ENCODE assay signal across 18 mouse cellular contexts in the genomic region with DNA sequence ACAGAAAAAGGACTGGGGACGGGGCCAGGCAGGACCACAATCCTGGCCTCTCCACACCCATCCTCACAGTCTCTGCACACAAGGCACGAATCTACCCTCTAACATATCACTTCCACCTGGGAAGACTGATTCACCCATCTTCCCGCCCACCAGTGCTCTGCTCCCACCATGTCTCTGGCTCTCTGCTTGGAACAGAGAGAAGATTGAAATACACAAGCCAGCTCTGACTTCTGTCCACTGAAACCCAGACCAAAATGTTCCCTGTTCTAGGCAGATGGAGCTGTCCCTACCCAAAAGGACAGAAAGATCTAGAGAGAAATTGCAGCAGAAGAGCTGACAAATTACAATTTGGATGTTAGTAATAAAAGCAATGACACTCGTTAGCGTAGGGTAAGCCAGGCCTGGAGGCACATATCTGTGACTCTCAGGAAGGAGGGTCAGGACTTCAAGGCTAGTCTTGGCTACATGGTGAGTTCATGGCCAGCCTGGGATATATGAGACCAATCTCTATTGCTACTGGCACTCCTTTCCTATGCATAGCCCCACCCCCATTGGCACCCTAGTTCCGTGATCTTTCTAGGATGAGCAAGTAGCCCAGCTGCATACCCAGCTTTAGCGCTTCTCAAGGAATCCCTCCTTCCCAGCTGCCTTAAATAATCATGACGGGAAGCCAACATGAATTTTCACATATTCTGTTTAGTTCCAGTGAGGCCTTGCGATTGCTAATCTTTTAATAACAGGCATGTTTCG.
DNase-seq lines count a peak whose midpoint lies in the region; ATAC-seq and TF ChIP-seq lines count a peak whose summit lies in the region.
"Had no signal": no experiment of that assay in that cellular context is flagged by ENCODE, and none has a peak within 500 bp of the region (broad histone marks: within the 10 kb centered on the region; RNA-seq: fewer than 3 reads in every experiment).

No protein-coding gene starts in this region.

- no peak for TF ChIP-seq CTCF in hindbrain, postnatal 0 days (IDR thresholded peaks at IDR 0.05; ENCODE audit: low read depth)

- no peaks in the 10 kb centered on the region for H3K9me3 ChIP-seq in forebrain, embryonic 15.5 days
- H3K9me3 ChIP-seq in forebrain, embryonic 12.5 days = no peaks in the 10 kb centered on the region
- H3K9me3 ChIP-seq in hindbrain, postnatal 0 days (ENCODE audit: low read length) = no peaks in the 10 kb centered on the region
- H3K9me3 ChIP-seq: embryonic facial prominence, embryonic 13.5 days; megakaryocyte, embryonic 14.5 days; neural tube, embryonic 13.5 days had no signal

- peak; percentile 29 to 71 for DNase-seq in frontal cortex, adult 2 months (ENCODE audit: extremely low spot score in 1 of 2, low spot score in 1 of 2)
- peak; percentile 39 to 55 for DNase-seq in left cerebral cortex, adult 18-20 months (ENCODE audit: low spot score in 2 of 2)
- DNase-seq in right cerebral cortex, postnatal 10 days (ENCODE audit: low spot score in 2 of 2) = peak; percentile 67 to 76
- no peak for DNase-seq in hindbrain, postnatal 0 days (ENCODE audit: low spot score)
- DNase-seq in adrenal gland, postnatal 4 days (ENCODE audit: low spot score in 2 of 2) = no peak
- DNase-seq: adrenal gland, postnatal 36 days; cerebellum, adult 11-12 months; heart, adult 11 months had no signal

- H3K4me2 ChIP-seq in forebrain, embryonic 15.5 days (replicated peaks) = no peak overlapping the region
- no peak overlapping the region for H3K4me2 ChIP-seq in forebrain, embryonic 12.5 days
- H3K4me2 ChIP-seq in hindbrain, postnatal 0 days (ENCODE audit: low read depth, low read length) = no peak overlapping the region
- H3K4me2 ChIP-seq: neural tube, embryonic 13.5 days had no signal

- 0 out of 2 replicates have a peak, but pooled peaks cover 4% of the 10 kb centered on the region for H3K27me3 ChIP-seq in forebrain, embryonic 15.5 days
- 0 out of 2 replicates have a peak, but pooled peaks cover 4% of the 10 kb centered on the region for H3K27me3 ChIP-seq in forebrain, embryonic 12.5 days
- no peaks in the 10 kb centered on the region for H3K27me3 ChIP-seq in hindbrain, postnatal 0 days (ENCODE audit: insufficient read depth, low read length)
- H3K27me3 ChIP-seq: embryonic facial prominence, embryonic 13.5 days had no signal

- H3K4me3 ChIP-seq in forebrain, embryonic 15.5 days = no peak overlapping the region
- no peak overlapping the region for H3K4me3 ChIP-seq in forebrain, embryonic 12.5 days (replicated peaks)
- no peak overlapping the region for H3K4me3 ChIP-seq in hindbrain, postnatal 0 days (ENCODE audit: low read length)
- H3K4me3 ChIP-seq: embryonic facial prominence, embryonic 13.5 days; megakaryocyte, embryonic 14.5 days; neural tube, embryonic 13.5 days had no signal

- 0 out of 2 replicates have a peak, but pooled peaks have one; percentile 53 for ATAC-seq in forebrain, embryonic 15.5 days (replicated peaks)
- no peak for ATAC-seq in forebrain, embryonic 12.5 days (ENCODE audit: low FRiP score)
- no peak for ATAC-seq in hindbrain, postnatal 0 days
- ATAC-seq in granulocyte monocyte progenitor cell, adult 5-6 weeks (replicated peaks; ENCODE audit: poor library complexity, severe bottlenecking) = no peak
- ATAC-seq: activated CD4-positive, CD25-positive, alpha-beta regulatory T cell, adult 4 months; lung, postnatal 0 days had no signal

- H3K4me1 ChIP-seq in forebrain, embryonic 15.5 days = peaks cover 19% of the 10 kb centered on the region
- H3K4me1 ChIP-seq in forebrain, embryonic 12.5 days = peaks cover 18% of the 10 kb centered on the region
- H3K4me1 ChIP-seq in hindbrain, postnatal 0 days (ENCODE audit: insufficient read depth, low read length) = peaks cover 5% of the 10 kb centered on the region
- H3K4me1 ChIP-seq: megakaryocyte, embryonic 14.5 days had no signal

- WGBS in forebrain, embryonic 15.5 days = 74% methylated on average over 10 of the region's 10 CpGs
- WGBS in forebrain, embryonic 12.5 days = 83% methylated on average over 10 of the region's 10 CpGs
- WGBS in hindbrain, postnatal 0 days = 76% methylated on average over 10 of the region's 10 CpGs

- H3K36me3 ChIP-seq in forebrain, embryonic 15.5 days = no peaks in the 10 kb centered on the region
- no peaks in the 10 kb centered on the region for H3K36me3 ChIP-seq in forebrain, embryonic 12.5 days (replicated peaks)
- no peaks in the 10 kb centered on the region for H3K36me3 ChIP-seq in hindbrain, postnatal 0 days (ENCODE audit: insufficient read depth, low read length)
- H3K36me3 ChIP-seq: embryonic facial prominence, embryonic 13.5 days; neural tube, embryonic 13.5 days had no signal

- no peak overlapping the region for H3K27ac ChIP-seq in forebrain, embryonic 15.5 days (replicated peaks)
- no peak overlapping the region for H3K27ac ChIP-seq in forebrain, embryonic 12.5 days
- H3K27ac ChIP-seq in hindbrain, postnatal 0 days = no peak overlapping the region
- H3K27ac ChIP-seq: embryonic facial prominence, embryonic 13.5 days; kidney, postnatal 0 days; liver, embryonic 14.5 days had no signal

- no peak overlapping the region for H3K9ac ChIP-seq in forebrain, embryonic 15.5 days (replicated peaks)
- H3K9ac ChIP-seq in forebrain, embryonic 12.5 days = no peak overlapping the region
- no peak overlapping the region for H3K9ac ChIP-seq in hindbrain, postnatal 0 days (replicated peaks; ENCODE audit: low read length)
- H3K9ac ChIP-seq: embryonic facial prominence, embryonic 13.5 days; liver, embryonic 14.5 days; neural tube, embryonic 13.5 days had no signal

Comparison
In these comparisons a context has a peak if more than half of its experiments do, and no peak if none do; other contexts are left out.
1. DNase-seq: peak in frontal cortex, adult 2 months (2 of 2), left cerebral cortex, adult 18-20 months (2 of 2) and right cerebral cortex, postnatal 10 days (2 of 2); none in hindbrain, postnatal 0 days (single experiment) and adrenal gland, postnatal 4 days (0 of 2).